Mouse (Mus musculus): ENCODE measurements at regions not wholly inside any gene's neighbourhood (a gene's known extent, or its start where the extent isn't known, plus 50 kb on each side); places are given as distances from the start of the nearest gene placed in this dataset.

GRCm38 (mm10) chr17:88194693-88195092, 129.6 kb upstream of the Fbxo11 start:
- no peaks in the 10 kb centered on the region for H3K36me3 ChIP-seq (ENCODE audit: control insufficient read depth, insufficient read depth, low read length)
- H3K9ac ChIP-seq (ENCODE audit: low read depth, low read length), result no peak overlapping the region
- no peak overlapping the region for H3K4me2 ChIP-seq (ENCODE audit: low read length)
- WGBS, result 87% methylated on average over 5 of the region's 5 CpGs
- no peak overlapping the region for H3K27ac ChIP-seq (ENCODE audit: low read depth, low read length)
- no peaks in the 10 kb centered on the region for H3K9me3 ChIP-seq (ENCODE audit: control insufficient read depth, low read length)
- H3K27me3 ChIP-seq (replicated peaks; ENCODE audit: control insufficient read depth, insufficient read depth, low read length), result no peaks in the 10 kb centered on the region
- no peaks in the 10 kb centered on the region for H3K4me1 ChIP-seq (ENCODE audit: control insufficient read depth, insufficient read depth, low read depth, low read length)
- H3K4me3 ChIP-seq (ENCODE audit: low read length), result no peak overlapping the region
- ATAC-seq, result no peak

DNA sequence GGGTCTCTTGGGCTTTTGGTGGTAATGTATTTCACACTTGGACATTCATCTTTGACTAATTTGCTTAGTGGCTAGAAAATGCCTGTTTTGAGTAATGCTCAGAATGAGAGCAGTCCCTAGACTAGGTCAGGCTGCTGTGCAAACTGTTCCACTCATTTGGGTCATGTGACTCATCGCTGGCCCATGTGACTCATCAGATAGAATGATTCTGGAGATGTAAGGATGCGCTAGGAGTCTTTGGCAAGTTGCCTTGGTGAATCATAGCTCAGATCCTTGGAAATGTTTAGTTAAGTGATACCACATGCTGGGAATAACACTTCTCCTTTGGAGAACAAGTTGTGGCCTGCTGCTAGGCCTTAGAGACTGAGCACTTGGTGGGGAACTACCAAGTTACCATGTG, 130.2 kb upstream of the Fbxo11 start:
- Histone ChIP-seq H3K27me3 (replicated peaks; ENCODE audit: control insufficient read depth, insufficient read depth, low read length) (no peaks in the 10 kb centered on the region), H3K36me3 (ENCODE audit: control insufficient read depth, insufficient read depth, low read length) (no peaks in the 10 kb centered on the region), H3K4me3 (ENCODE audit: low read length) (no peak overlapping the region), H3K4me2 (ENCODE audit: low read length) (no peak overlapping the region), H3K27ac (ENCODE audit: low read depth, low read length) (no peak overlapping the region), H3K9me3 (ENCODE audit: control insufficient read depth, low read length) (no peaks in the 10 kb centered on the region), H3K4me1 (ENCODE audit: control insufficient read depth, insufficient read depth, low read depth, low read length) (no peaks in the 10 kb centered on the region), H3K9ac (ENCODE audit: low read depth, low read length) (no peak overlapping the region)
- 82% methylated on average over 2 of the region's 2 CpGs for WGBS
- ATAC-seq, result no peak

GRCm38 (mm10) chr17:88195893-88196292, 130.8 kb upstream of the Fbxo11 start:
- Histone ChIP-seq H3K4me1 (ENCODE audit: control insufficient read depth, insufficient read depth, low read depth, low read length) (no peaks in the 10 kb centered on the region), H3K27ac (ENCODE audit: low read depth, low read length) (no peak overlapping the region), H3K27me3 (replicated peaks; ENCODE audit: control insufficient read depth, insufficient read depth, low read length) (no peaks in the 10 kb centered on the region), H3K4me2 (ENCODE audit: low read length) (no peak overlapping the region), H3K9ac (ENCODE audit: low read depth, low read length) (no peak overlapping the region), H3K4me3 (ENCODE audit: low read length) (no peak overlapping the region), H3K9me3 (ENCODE audit: control insufficient read depth, low read length) (no peaks in the 10 kb centered on the region), H3K36me3 (ENCODE audit: control insufficient read depth, insufficient read depth, low read length) (no peaks in the 10 kb centered on the region)
- 75% methylated on average over 6 of the region's 6 CpGs for WGBS
- ATAC-seq, result no peak

DNA sequence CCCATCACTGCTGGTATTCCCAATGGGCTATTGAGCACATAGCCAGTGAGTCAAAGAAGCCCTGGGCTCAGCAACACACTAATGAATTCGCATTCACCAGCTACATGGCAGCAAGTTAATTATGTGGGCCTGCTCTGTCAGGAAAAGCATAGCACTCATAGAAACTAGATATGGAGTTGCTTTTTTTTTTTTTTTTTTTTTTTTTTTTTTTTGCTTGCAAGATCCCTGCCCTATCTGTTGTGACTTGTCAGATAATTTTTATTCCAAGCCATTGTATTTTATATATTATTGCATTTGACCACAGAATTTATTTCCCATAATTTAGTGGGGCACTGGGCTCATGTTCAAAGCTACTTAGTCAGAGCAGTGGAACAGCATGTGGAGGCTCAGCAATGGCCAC, 131.2 kb upstream of the Fbxo11 start:
- Histone ChIP-seq H3K4me2 (ENCODE audit: low read length) (no peak overlapping the region), H3K27me3 (replicated peaks; ENCODE audit: control insufficient read depth, insufficient read depth, low read length) (no peaks in the 10 kb centered on the region), H3K4me1 (ENCODE audit: control insufficient read depth, insufficient read depth, low read depth, low read length) (no peaks in the 10 kb centered on the region), H3K4me3 (ENCODE audit: low read length) (no peak overlapping the region), H3K9ac (ENCODE audit: low read depth, low read length) (no peak overlapping the region), H3K27ac (ENCODE audit: low read depth, low read length) (no peak overlapping the region), H3K9me3 (ENCODE audit: control insufficient read depth, low read length) (no peaks in the 10 kb centered on the region), H3K36me3 (ENCODE audit: control insufficient read depth, insufficient read depth, low read length) (no peaks in the 10 kb centered on the region)
- WGBS, result 38% methylated on average over 1 of the region's 1 CpGs
- no peak for ATAC-seq

GRCm38 (mm10) chr17:88197381-88197780, 132.3 kb upstream of the Fbxo11 start:
- ATAC-seq, result no peak
- 54% methylated on average over 3 of the region's 3 CpGs for WGBS

DNA sequence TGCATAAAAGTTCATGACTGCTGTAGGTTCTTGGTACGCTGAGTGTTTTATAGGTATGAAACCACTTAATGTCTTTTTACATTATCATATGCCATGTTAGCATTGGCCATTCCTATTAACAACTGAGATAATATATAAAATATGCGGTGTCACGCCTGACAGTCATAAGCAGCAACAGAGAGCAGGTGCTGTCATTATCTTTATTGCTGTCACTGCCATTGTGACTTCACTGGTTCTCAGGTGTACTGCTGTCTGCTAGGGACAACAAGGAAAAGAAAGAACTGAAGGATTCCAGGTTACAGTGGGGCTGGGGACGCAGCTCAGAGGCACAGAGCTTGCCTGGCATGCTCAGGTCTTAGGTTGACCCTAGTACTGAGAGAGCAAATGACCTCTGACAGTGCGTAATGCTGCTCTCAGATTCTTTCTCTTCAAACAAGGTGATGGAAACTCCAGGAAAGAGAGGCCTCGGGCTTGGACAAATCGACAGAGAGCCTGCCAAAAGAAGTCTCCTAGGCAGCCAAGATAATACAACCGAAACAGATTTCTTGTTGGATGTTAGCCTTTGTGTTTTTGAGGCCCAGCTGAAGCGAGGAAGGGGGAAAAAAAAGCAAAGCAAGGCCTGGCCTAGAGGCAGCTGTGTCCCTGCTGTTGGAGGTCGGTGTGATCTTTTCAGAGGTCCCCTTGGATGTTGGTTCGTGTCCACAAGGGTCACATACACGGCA, 136.3 kb upstream of the Fbxo11 start:
- Histone ChIP-seq H3K27me3 (replicated peaks; ENCODE audit: control insufficient read depth, insufficient read depth, low read length) (no peaks in the 10 kb centered on the region), H3K9ac (ENCODE audit: low read depth, low read length) (no peak overlapping the region), H3K9me3 (ENCODE audit: control insufficient read depth, low read length) (no peaks in the 10 kb centered on the region), H3K27ac (ENCODE audit: low read depth, low read length) (no peak overlapping the region), H3K4me3 (ENCODE audit: low read length) (no peak overlapping the region), H3K36me3 (ENCODE audit: control insufficient read depth, insufficient read depth, low read length) (no peaks in the 10 kb centered on the region), H3K4me2 (ENCODE audit: low read length) (no peak overlapping the region), H3K4me1 (ENCODE audit: control insufficient read depth, insufficient read depth, low read depth, low read length) (no peaks in the 10 kb centered on the region)
- no peak for ATAC-seq
- WGBS, result 60% methylated on average over 12 of the region's 12 CpGs

More at GRCm38 (mm10) chr17:88197381-88197780, 132.3 kb upstream of the Fbxo11 start:
- H3K27ac ChIP-seq (ENCODE audit: low read depth, low read length), result no peak overlapping the region
- no peak overlapping the region for H3K9ac ChIP-seq (ENCODE audit: low read depth, low read length)
- no peaks in the 10 kb centered on the region for H3K36me3 ChIP-seq (ENCODE audit: control insufficient read depth, insufficient read depth, low read length)
- no peaks in the 10 kb centered on the region for H3K4me1 ChIP-seq (ENCODE audit: control insufficient read depth, insufficient read depth, low read depth, low read length)
- H3K4me3 ChIP-seq (ENCODE audit: low read length), result no peak overlapping the region
- no peaks in the 10 kb centered on the region for H3K27me3 ChIP-seq (replicated peaks; ENCODE audit: control insufficient read depth, insufficient read depth, low read length)
- no peak overlapping the region for H3K4me2 ChIP-seq (ENCODE audit: low read length)
- no peaks in the 10 kb centered on the region for H3K9me3 ChIP-seq (ENCODE audit: control insufficient read depth, low read length)

DNA sequence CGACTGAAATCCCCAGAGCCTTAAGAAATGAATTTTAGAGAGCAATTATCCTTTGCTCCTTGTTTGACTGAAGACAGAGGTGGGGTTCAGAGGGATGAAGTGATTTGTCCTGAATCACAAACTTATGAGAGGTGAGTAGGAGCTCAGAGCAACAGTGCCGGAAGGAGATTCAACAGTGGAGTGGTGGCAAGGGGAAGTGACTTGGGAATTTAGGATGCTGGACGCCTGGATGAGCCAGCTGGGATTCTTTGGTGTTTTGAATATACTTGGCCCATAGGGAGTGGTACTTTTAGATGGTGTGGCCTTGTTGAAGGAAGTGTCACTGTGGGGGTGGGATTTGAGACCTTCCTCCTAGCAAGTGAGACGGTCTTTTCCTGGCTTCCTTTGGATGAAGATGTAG, 137.1 kb upstream of the Fbxo11 start:
- Histone ChIP-seq H3K27ac (ENCODE audit: low read depth, low read length) (no peak overlapping the region), H3K4me3 (ENCODE audit: low read length) (no peak overlapping the region), H3K9me3 (ENCODE audit: control insufficient read depth, low read length) (no peaks in the 10 kb centered on the region), H3K36me3 (ENCODE audit: control insufficient read depth, insufficient read depth, low read length) (no peaks in the 10 kb centered on the region), H3K9ac (ENCODE audit: low read depth, low read length) (no peak overlapping the region), H3K4me1 (ENCODE audit: control insufficient read depth, insufficient read depth, low read depth, low read length) (no peaks in the 10 kb centered on the region), H3K4me2 (ENCODE audit: low read length) (no peak overlapping the region), H3K27me3 (replicated peaks; ENCODE audit: control insufficient read depth, insufficient read depth, low read length) (no peaks in the 10 kb centered on the region)
- WGBS, result 87% methylated on average over 4 of the region's 4 CpGs
- ATAC-seq, result no peak

GRCm38 (mm10) chr17:88209565-88209964, 144.5 kb upstream of the Fbxo11 start:
- Histone ChIP-seq H3K36me3 (ENCODE audit: control insufficient read depth, insufficient read depth, low read length) (no peaks in the 10 kb centered on the region), H3K9me3 (ENCODE audit: control insufficient read depth, low read length) (no peaks in the 10 kb centered on the region), H3K9ac (ENCODE audit: low read depth, low read length) (no peak overlapping the region), H3K27ac (ENCODE audit: low read depth, low read length) (no peak overlapping the region), H3K4me1 (ENCODE audit: control insufficient read depth, insufficient read depth, low read depth, low read length) (no peaks in the 10 kb centered on the region), H3K4me3 (ENCODE audit: low read length) (no peak overlapping the region), H3K27me3 (replicated peaks; ENCODE audit: control insufficient read depth, insufficient read depth, low read length) (no peaks in the 10 kb centered on the region), H3K4me2 (ENCODE audit: low read length) (no peak overlapping the region)
- ATAC-seq, result no peak
- 100% methylated on average over 1 of the region's 1 CpGs for WGBS

GRCm38 (mm10) chr17:88212121-88212520, 147.0 kb upstream of the Fbxo11 start:
- Histone ChIP-seq H3K9me3 (ENCODE audit: control insufficient read depth, low read length) (no peaks in the 10 kb centered on the region), H3K9ac (ENCODE audit: low read depth, low read length) (no peak overlapping the region), H3K27ac (ENCODE audit: low read depth, low read length) (no peak overlapping the region), H3K4me3 (ENCODE audit: low read length) (no peak overlapping the region), H3K36me3 (ENCODE audit: control insufficient read depth, insufficient read depth, low read length) (no peaks in the 10 kb centered on the region), H3K4me2 (ENCODE audit: low read length) (no peak overlapping the region), H3K27me3 (replicated peaks; ENCODE audit: control insufficient read depth, insufficient read depth, low read length) (no peaks in the 10 kb centered on the region), H3K4me1 (ENCODE audit: control insufficient read depth, insufficient read depth, low read depth, low read length) (no peaks in the 10 kb centered on the region)
- no peak for ATAC-seq
- 83% methylated on average over 7 of the region's 7 CpGs for WGBS

DNA sequence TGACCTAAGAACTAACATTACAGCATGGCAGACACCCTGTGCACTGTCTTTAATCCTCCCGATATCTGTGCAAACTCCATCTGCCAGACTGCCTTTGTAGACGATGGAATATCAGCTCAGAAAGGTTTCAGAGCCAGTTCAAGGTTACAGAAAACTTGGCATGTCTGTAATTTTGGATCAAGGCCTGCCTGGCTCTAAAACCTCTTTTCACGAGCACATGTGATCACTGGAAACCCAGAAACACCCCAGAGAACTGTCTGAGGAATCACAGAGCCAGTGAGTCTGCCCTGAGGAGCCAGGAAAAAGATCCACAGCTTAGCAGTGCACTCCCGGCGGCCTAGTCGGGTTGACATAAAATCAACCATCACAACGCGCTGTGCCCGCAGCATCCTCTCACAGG, 149.7 kb upstream of the Fbxo11 start:
- Histone ChIP-seq H3K36me3 (ENCODE audit: control insufficient read depth, insufficient read depth, low read length) (no peaks in the 10 kb centered on the region), H3K27ac (ENCODE audit: low read depth, low read length) (no peak overlapping the region), H3K4me2 (ENCODE audit: low read length) (no peak overlapping the region), H3K4me3 (ENCODE audit: low read length) (no peak overlapping the region), H3K9ac (ENCODE audit: low read depth, low read length) (no peak overlapping the region), H3K9me3 (ENCODE audit: control insufficient read depth, low read length) (no peaks in the 10 kb centered on the region), H3K27me3 (replicated peaks; ENCODE audit: control insufficient read depth, insufficient read depth, low read length) (no peaks in the 10 kb centered on the region), H3K4me1 (ENCODE audit: control insufficient read depth, insufficient read depth, low read depth, low read length) (no peaks in the 10 kb centered on the region)
- 85% methylated on average over 9 of the region's 9 CpGs for WGBS
- ATAC-seq, result no peak
